Mouse (Mus musculus) midbrain, embryonic 10.5 days (tissue): ENCODE data around the gene Cdc34. TPM values are rescaled to one million over a fixed set of nuclear protein-coding genes. Genes with fewer than 3 reads are reported as not detected.

Experiments used
- DNase-seq: peaks from one replicate; pipeline ENCODE4 v3.0.0-alpha.2; 2017; ENCODE audit warnings: low spot score
- H3K27ac ChIP-seq: fragments of 300-500 bp; sonication (generic); replicated peaks from 2 replicates; pipeline ENCODE4 v1.5.1; 2016; ENCODE audit warnings: mild to moderate bottlenecking
- H3K27me3 ChIP-seq: fragments of 300-500 bp; sonication (generic); 2 replicates; pipeline ENCODE4 v1.6.1; 2016; ENCODE audit warnings: low read depth, mild to moderate bottlenecking; ENCODE audit not compliant: poor library complexity, severe bottlenecking
- H3K36me3 ChIP-seq: fragments of 300-500 bp; sonication (generic); 2 replicates; pipeline ENCODE4 v1.6.1; 2016; ENCODE audit warnings: mild to moderate bottlenecking, moderate library complexity
- H3K4me1 ChIP-seq: fragments of 300-500 bp; sonication (generic); 2 replicates; pipeline ENCODE4 v1.6.1; 2016
- H3K4me3 ChIP-seq: fragments of 300-500 bp; sonication (generic); 2 replicates; pipeline ENCODE4 v1.5.1; 2016; ENCODE audit warnings: mild to moderate bottlenecking, moderate library complexity
- H3K9me3 ChIP-seq: fragments of 300-500 bp; sonication (generic); replicated peaks from 2 replicates; pipeline ENCODE4 v1.6.1; 2016; ENCODE audit warnings: mild to moderate bottlenecking
- WGBS: fragments of 180-500 bp; shearing (Covaris S2); methylation state at CpG from one replicate; pipeline ENCODE4 v1.1.7; 2016; 5-methylcytosine and 5-hydroxymethylcytosine counted together
- polyA plus RNA-seq: library from polyadenylated mRNA; unstranded; fragments of >200 nt; fragmentation: Nextera tagmentation; extraction: Ambion mirVana; gene quantifications from 2 replicates; pipeline ENCODE4 v1.2.1, GENCODE M21; 2016

Gene Cdc34
- polyA plus RNA-seq, 1 experiment from 2014 or later = 270 TPM

- Histone ChIP-seq H3K4me3 (no peak overlapping the region), H3K4me1 (peaks cover 19% of the 10 kb centered on the region), H3K36me3 (no peaks in the 10 kb centered on the region), H3K9me3 (no peaks in the 10 kb centered on the region), H3K27ac (no peak overlapping the region; the same call in 1 of the 2 replicates), H3K27me3 (0 out of 2 replicates have a peak, but pooled peaks cover 5% of the 10 kb centered on the region)
- no peak for DNase-seq
- WGBS = 48% methylated on average over 3 of the region's 3 CpGs
These were observed 20.1 kb upstream of the Cdc34 start for GRCm38 (mm10) chr10:79661861-79662260.

DNA sequence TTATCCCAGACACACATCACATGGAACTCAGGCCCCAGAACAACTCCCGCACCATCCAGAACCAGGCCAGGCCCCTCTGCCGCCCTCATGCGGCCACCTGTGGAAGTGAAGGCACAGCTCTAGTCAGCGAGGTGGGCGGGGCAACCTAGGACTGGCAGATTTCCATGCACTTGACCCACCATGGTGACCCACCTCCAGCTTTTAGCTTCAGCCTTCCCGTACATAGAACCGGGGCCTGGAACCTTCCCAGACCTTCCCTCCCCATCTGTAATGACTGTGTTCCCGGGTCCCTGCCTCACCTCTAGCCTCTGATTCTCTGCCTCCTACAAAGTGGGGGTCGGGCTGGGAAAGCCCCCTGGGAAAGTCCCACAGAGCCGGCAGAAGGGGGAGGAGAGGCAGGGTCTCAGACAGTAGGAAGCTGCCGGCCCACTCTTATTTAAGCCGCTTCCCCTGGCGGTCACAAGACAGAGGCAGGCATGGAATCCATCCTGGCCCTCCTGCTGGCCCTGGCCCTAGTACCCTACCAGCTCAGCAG lies 17.8 kb upstream of the Cdc34 start, which contains the start of gene Madcam1:
Madcam1 (plus strand) TSS at position 429 of the 535 bp plus-strand sequence.
- Histone ChIP-seq H3K36me3 (no peaks in the 10 kb centered on the region), H3K4me3 (no peak within 1 kb of the TSS; the same call in 1 of the 2 replicates), H3K4me1 (peaks cover 26% of the 10 kb centered on the region), H3K27ac (peak within 1 kb of the TSS; percentile 52; the same call in 1 of the 2 replicates), H3K9me3 (no peaks in the 10 kb centered on the region), H3K27me3 (0 out of 2 replicates have a peak, but pooled peaks cover 5% of the 10 kb centered on the region)
- WGBS = 10% methylated on average over 13 of the region's 13 CpGs
- DNase-seq = peak; percentile 88

DNA sequence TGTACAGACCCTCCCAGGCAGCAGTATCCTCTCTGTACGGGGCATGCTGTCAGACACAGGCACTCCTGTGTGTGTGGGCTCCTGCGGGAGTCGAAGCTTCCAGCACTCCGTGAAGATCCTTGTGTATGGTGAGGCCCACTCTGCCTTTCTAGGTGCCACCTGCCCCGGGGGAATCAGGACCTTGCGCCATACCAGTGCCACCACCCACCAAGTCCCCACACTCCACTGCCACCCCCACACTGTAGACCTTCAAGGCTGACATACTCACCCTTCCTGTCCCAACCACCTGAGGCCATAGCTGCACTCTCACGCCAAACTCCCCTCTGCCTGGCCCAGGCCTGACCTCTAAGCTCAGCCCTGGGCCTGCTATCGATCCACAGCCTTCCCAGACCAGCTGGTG lies 16.9 kb upstream of the Cdc34 start:
- H3K36me3 ChIP-seq = no peaks in the 10 kb centered on the region
- H3K27ac ChIP-seq = peak overlapping the region; percentile 52; the same call in 1 of the 2 replicates
- 86% methylated on average over 8 of the region's 8 CpGs for WGBS
- no peak for DNase-seq
- no peaks in the 10 kb centered on the region for H3K9me3 ChIP-seq
- 0 out of 2 replicates have a peak, but pooled peaks cover 5% of the 10 kb centered on the region for H3K27me3 ChIP-seq
- no peak overlapping the region for H3K4me3 ChIP-seq
- peaks cover 28% of the 10 kb centered on the region for H3K4me1 ChIP-seq

DNA sequence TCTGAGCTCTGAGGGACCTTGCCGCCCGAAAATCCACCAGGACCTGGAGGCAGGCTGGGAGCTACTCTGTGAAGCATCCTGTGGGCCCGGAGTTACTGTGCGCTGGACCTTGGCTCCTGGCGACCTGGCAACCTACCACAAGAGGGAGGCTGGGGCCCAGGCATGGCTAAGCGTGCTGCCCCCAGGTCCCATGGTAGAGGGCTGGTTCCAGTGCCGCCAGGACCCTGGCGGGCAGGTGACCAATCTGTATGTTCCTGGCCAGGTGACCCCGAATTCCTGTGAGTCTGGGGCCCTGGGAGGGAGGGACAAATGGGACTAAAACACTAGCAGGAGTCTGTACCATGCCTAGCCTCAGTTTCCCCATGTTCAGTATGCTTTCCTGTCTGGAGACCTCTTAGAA lies 15.5 kb upstream of the Cdc34 start:
- Histone ChIP-seq H3K4me1 (peaks cover 40% of the 10 kb centered on the region), H3K4me3 (no peak overlapping the region), H3K27ac (no peak overlapping the region), H3K36me3 (0 out of 2 replicates have a peak, but pooled peaks cover 4% of the 10 kb centered on the region), H3K9me3 (no peaks in the 10 kb centered on the region), H3K27me3 (0 out of 2 replicates have a peak, but pooled peaks cover 5% of the 10 kb centered on the region)
- WGBS = 69% methylated on average over 9 of the region's 9 CpGs
- DNase-seq = no peak

GRCm38 (mm10) chr10:79668076-79668475 lies 13.9 kb upstream of the Cdc34 start:
- H3K27ac ChIP-seq = peak overlapping the region; percentile 98

GRCm38 (mm10) chr10:79668771-79669575 lies 13.0 kb upstream of the Cdc34 start, which contains the start of gene Tpgs1:
Gene Tpgs1, plus strand, starts transcription at chr10:79669369.
- Histone ChIP-seq H3K36me3 (peaks cover 26% of the 10 kb centered on the region), H3K9me3 (no peaks in the 10 kb centered on the region), H3K4me3 (peak within 1 kb of the TSS; percentile 96), H3K27me3 (0 out of 2 replicates have a peak, but pooled peaks cover 5% of the 10 kb centered on the region), H3K27ac (peak within 1 kb of the TSS; percentile 98), H3K4me1 (peaks cover 36% of the 10 kb centered on the region)
- under 1% methylated on average over 45 of the region's 45 CpGs for WGBS
- DNase-seq = peak; percentile 92

More at GRCm38 (mm10) chr10:79668076-79668475, 13.9 kb upstream of the Cdc34 start:
- DNase-seq = no peak
- Histone ChIP-seq H3K4me3 (peak overlapping the region; percentile 96; the same call in 1 of the 2 replicates), H3K27me3 (0 out of 2 replicates have a peak, but pooled peaks cover 5% of the 10 kb centered on the region), H3K4me1 (peaks cover 42% of the 10 kb centered on the region), H3K36me3 (peaks cover 17% of the 10 kb centered on the region), H3K9me3 (no peaks in the 10 kb centered on the region)
- WGBS = 86% methylated on average over 5 of the region's 5 CpGs

DNA sequence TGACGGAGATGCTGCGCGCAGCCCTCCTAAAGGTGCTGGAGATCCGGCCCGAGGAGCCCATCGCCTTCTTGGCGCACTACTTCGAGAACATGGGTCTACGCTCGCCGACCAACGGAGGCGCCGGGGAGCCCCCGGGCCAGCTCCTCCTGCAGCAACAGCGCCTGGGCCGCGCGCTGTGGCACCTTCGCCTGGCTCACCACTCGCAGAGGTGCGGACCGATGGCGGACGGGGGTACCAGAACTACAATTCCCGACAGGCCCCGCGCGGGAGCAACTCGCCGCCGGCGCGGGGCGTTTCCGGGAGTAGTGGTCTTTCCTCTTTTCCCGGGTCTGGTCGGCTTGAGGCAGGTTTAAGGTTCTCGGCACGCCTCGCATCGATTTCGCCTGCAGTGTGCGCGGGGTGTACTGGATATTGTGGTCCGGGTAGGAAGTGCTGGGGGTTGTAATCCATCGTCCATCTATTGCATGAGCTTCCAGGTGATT lies 12.4 kb upstream of the Cdc34 start:
- H3K9me3 ChIP-seq = no peaks in the 10 kb centered on the region

DNA sequence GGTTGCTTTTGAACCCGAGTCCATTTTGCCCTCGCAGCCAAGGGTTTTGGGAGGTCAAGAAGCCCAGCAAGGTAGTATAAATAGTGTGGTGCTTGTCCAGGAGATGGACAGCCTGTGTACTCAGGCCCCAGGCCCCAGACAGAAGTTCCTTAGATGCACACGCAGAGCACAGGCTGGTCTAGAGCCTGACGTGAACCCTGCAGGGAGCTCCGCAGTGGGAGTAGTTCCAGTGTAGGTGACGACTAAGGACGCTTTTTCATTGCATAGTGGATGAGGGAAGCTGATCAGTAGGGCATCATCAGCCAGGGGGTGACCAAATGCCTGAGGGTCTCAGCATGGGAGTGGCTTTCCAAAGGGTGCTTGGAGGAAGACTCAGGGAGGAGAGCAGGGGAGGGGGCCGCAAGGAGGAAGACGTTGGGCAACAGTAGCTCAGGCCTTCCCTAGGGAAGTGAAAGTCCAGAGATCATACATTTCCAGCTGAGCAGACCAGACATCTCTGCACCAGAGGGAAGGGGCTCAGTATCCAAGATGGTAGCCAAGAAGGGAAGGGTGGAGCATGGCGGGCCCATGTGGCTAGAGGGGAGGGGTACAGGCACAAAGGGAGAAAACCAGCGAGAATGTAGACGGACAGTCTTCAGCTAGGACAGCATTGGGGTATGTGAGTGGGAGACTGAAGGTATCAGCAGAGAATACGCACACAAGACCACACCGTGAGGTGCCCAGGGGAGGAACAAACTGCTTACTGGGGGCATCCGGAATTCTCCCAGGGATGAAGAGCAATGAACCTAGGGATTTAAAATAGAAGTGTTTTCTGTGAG lies 11.7 kb upstream of the Cdc34 start:
- 37% methylated on average over 15 of the region's 15 CpGs for WGBS
- Histone ChIP-seq H3K9me3 (no peaks in the 10 kb centered on the region), H3K27ac (peak overlapping the region; percentile 98), H3K4me3 (peak overlapping the region; percentile 96), H3K36me3 (peaks cover 35% of the 10 kb centered on the region), H3K4me1 (peaks cover 30% of the 10 kb centered on the region), H3K27me3 (peaks cover 4% of the 10 kb centered on the region; the same call in 1 of the 2 replicates)
- DNase-seq = no peak

More for the DNA sequence above, 12.4 kb upstream of the Cdc34 start:
- Histone ChIP-seq H3K27me3 (0 out of 2 replicates have a peak, but pooled peaks cover 5% of the 10 kb centered on the region), H3K4me3 (peak overlapping the region; percentile 96), H3K27ac (peak overlapping the region; percentile 98), H3K36me3 (peaks cover 31% of the 10 kb centered on the region), H3K4me1 (peaks cover 30% of the 10 kb centered on the region)
- WGBS = 0% methylated on average over 47 of the region's 47 CpGs
- peak; percentile 85 for DNase-seq

DNA sequence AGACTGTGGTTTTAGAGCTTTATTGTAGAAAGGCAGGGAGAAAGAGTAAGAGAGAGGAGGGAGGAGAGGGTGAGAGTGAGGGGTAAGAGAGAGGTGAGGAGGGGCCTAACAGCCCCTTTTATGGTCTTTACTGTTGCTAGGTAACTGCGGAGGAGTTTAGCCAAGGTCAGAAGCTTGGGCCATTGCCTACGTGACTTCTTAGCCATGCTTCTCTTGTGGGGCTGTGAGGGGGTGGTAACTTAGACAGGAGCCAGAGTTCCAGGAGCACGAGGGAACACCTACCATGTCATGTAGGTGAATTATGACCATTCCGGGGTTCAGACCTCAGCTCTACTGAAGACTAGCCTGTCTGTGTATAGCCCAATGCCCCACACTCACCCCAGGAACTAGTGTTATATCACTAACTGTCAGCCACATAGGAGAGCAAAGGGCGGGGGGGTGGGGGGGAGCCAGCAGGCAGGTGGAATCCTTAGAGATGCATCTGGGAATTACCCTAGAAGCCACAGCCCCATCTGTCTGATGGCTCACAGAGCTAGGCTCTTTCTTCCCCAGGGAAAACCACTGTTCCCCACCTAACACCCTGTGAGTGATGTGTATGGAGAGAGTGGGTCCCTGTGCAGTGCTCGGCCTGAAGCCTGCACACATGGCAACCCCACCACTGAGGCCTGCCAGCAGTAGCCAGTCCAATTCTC lies 10.5 kb upstream of the Cdc34 start:
- H3K27ac ChIP-seq = peak overlapping the region; percentile 98; the same call in 1 of the 2 replicates
- H3K4me3 ChIP-seq = peak overlapping the region; percentile 96
- H3K36me3 ChIP-seq = peaks cover 46% of the 10 kb centered on the region
- 71% methylated on average over 6 of the region's 6 CpGs for WGBS
- peaks cover 8% of the 10 kb centered on the region; the same call in 1 of the 2 replicates for H3K27me3 ChIP-seq
- no peak for DNase-seq
- H3K9me3 ChIP-seq = no peaks in the 10 kb centered on the region
- H3K4me1 ChIP-seq = peaks cover 30% of the 10 kb centered on the region

DNA sequence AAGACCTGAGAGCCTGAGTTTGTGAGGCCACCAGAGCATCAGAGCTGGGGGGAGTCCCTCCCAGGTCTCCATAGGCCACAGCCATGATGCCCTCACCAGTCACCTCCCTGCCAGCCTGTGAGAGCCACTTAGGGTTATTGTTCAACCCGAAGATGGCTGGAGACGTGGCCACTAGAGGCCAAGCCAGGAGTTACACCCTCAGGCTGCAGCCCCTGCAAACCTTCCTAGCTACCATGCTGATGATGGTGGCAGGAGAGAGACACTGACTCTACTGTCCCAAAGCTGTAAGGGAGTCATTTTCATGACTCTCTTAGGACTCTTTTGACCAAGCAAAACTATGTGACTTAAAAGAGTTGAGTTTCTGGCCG lies 9.9 kb upstream of the Cdc34 start:
- H3K4me3 ChIP-seq = no peak overlapping the region; the same call in 1 of the 2 replicates
- 68% methylated on average over 3 of the region's 3 CpGs for WGBS
- H3K36me3 ChIP-seq = peaks cover 46% of the 10 kb centered on the region
- no peak for DNase-seq
- peak overlapping the region; percentile 98; the same call in 1 of the 2 replicates for H3K27ac ChIP-seq
- peaks cover 8% of the 10 kb centered on the region; the same call in 1 of the 2 replicates for H3K27me3 ChIP-seq
- no peaks in the 10 kb centered on the region for H3K9me3 ChIP-seq
- peaks cover 30% of the 10 kb centered on the region for H3K4me1 ChIP-seq

DNA sequence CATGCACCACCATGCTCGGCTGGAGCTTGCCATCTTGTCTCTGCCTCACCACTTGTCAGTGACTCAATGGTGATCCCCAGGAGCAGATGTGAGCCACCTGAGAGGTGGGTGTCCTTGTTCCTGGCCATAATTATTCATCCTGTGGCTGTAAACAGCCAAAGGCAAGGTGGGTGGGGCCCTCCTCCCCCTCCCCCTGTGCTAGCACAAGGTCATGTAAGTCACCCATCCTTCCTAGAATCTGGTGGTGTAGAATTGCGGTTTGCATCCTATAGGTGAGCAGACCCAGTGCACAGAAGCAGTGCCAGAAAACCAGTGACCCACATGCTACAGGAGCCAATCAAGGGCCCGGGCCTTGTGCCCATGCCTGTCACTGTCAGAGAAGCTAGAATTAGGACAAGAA lies 8.9 kb upstream of the Cdc34 start:
- H3K4me1 ChIP-seq = peaks cover 29% of the 10 kb centered on the region
- no peak for DNase-seq
- H3K9me3 ChIP-seq = no peaks in the 10 kb centered on the region
- no peak overlapping the region for H3K4me3 ChIP-seq
- WGBS = 92% methylated on average over 3 of the region's 3 CpGs
- H3K27ac ChIP-seq = no peak overlapping the region
- H3K27me3 ChIP-seq = peaks cover 8% of the 10 kb centered on the region; the same call in 1 of the 2 replicates
- peaks cover 46% of the 10 kb centered on the region for H3K36me3 ChIP-seq
